Mouse (Mus musculus) liver, embryonic 14.5 days (tissue): ENCODE measurements around the gene Ears2. TPM values are rescaled to one million over a fixed set of nuclear protein-coding genes. Genes with fewer than 3 reads are reported as not detected.
A peak's percentile ranks its signal among the peaks of the same experiment; 100 is the strongest.

Experiments
- ATAC-seq: fragments of 200-750 bp; cut with Nextera tagmentation; 2 replicates; pipeline ENCODE4 v1.8.0; 2017; ENCODE audit warnings: moderate number of reproducible peaks, mild to moderate bottlenecking, moderate library complexity; ENCODE audit not compliant: insufficient read depth
- DNase-seq, 3 experiments: peaks; one replicate each; pipeline ENCODE4 v3.0.0-alpha.2; 2012 to 2013; ENCODE audit warnings: low read depth in 3 of 3, low spot score in 3 of 3
- H3K27ac ChIP-seq: fragments of 300-500 bp; sonication (generic); 2 replicates; pipeline ENCODE4 v1.5.1; 2014; ENCODE audit warnings: moderate library complexity, mild to moderate bottlenecking, control low read depth, inconsistent platforms
- H3K27me3 ChIP-seq: fragments of 300-500 bp; sonication (generic); 2 replicates; pipeline ENCODE4 v1.6.1; 2014; ENCODE audit warnings: mild to moderate bottlenecking, low read length, moderate library complexity; ENCODE audit not compliant: control insufficient read depth, insufficient read depth
- H3K36me3 ChIP-seq: fragments of 300-500 bp; sonication (generic); replicated peaks from 2 replicates; pipeline ENCODE4 v1.6.1; 2014; ENCODE audit warnings: low read depth; ENCODE audit not compliant: control insufficient read depth, insufficient read depth
- H3K4me1 ChIP-seq, 2 experiments: fragments of 200-500 bp in 1 of 2; fragments of 300-500 bp in 1 of 2; sonication (generic) in 1 of 2; replicated peaks; 2 replicates each; pipeline ENCODE4 v1.6.1; 2012 to 2014; ENCODE audit warnings: antibody characterized with exemption in 1 of 2, inconsistent platforms in 1 of 2, low read length in 1 of 2; ENCODE audit not compliant: control insufficient read depth in 2 of 2, insufficient read depth in 2 of 2
- H3K4me2 ChIP-seq: fragments of 300-500 bp; sonication (generic); 2 replicates; pipeline ENCODE4 v1.6.1; 2014; ENCODE audit warnings: low read depth, mild to moderate bottlenecking, control low read depth, moderate library complexity
- H3K4me3 ChIP-seq, 2 experiments: fragments of 200-500 bp in 1 of 2; fragments of 300-500 bp in 1 of 2; sonication (generic) in 1 of 2; 2 replicates each; pipeline ENCODE4 v1.5.1; 2012 to 2014; ENCODE audit warnings: low read depth in 2 of 2, low read length in 2 of 2, mild to moderate bottlenecking in 2 of 2, control low read depth in 1 of 2, inconsistent platforms in 1 of 2, moderate library complexity in 1 of 2; ENCODE audit not compliant: insufficient read depth in 1 of 2
- H3K9ac ChIP-seq: fragments of 300-500 bp; sonication (generic); replicated peaks from 2 replicates; pipeline ENCODE4 v1.6.1; 2014; ENCODE audit warnings: mild to moderate bottlenecking, control low read depth, moderate library complexity
- H3K9me3 ChIP-seq: fragments of 300-500 bp; sonication (generic); 2 replicates; pipeline ENCODE4 v1.6.1; 2016; ENCODE audit warnings: low read length, mixed read lengths; ENCODE audit not compliant: control insufficient read depth
- CTCF ChIP-seq: IDR thresholded peaks from 2 replicates; pipeline ENCODE4 v1.5.1; 2016; ENCODE audit warnings: antibody characterized with exemption, low read depth, control low read depth
- EP300 ChIP-seq: IDR thresholded peaks from 2 replicates; pipeline ENCODE4 v1.6.1; 2016; ENCODE audit warnings: antibody characterized with exemption, low read depth
- WGBS: fragments of 180-500 bp; shearing (Covaris S2); extraction: QIAGEN DNeasy Blood & Tissue Kit; methylation state at CpG from one replicate; pipeline ENCODE4 v1.1.7; 2014; ENCODE audit not compliant: insufficient replicate concordance; 5-methylcytosine and 5-hydroxymethylcytosine counted together
- polyA plus RNA-seq, 2 experiments: library from polyadenylated mRNA; depleted of rRNA in 1 of 2; stranded (reverse) in 1 of 2; unstranded in 1 of 2; fragments of >200 nt; fragmentation: Nextera tagmentation in 1 of 2; extraction: Ambion mirVana in 1 of 2; gene quantifications; 2 replicates each; pipeline versions ENCODE4 v1.2.1 to v1.2.3; 2012 to 2014

Ears2 gene
- polyA plus RNA-seq, 2 experiments, result 3.7 to 6.9 TPM

DNA sequence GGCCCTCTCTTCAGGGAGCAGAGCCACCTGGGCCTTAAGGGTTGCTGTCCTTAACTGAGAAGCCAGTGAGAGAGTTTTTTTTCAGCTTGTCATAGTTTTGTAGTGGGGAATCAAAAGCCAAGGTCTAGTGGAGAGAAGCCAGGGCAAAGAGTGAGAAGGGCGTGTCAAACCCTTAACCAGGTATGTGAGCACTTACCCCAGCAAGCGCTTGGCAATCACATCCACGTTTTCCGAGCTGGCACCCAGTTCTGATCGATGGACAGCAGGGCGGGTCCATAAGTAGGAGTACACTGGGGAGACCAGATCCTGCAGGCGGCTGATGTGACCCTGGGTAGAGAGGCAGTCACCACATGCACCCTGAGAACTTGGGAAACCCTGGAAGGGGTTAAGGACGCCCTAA is 23.0 kb downstream of the Ears2 start:
- DNase-seq, result no peak
- Histone ChIP-seq H3K9ac (no peak overlapping the region), H3K4me3 (no peak overlapping the region), H3K4me1 (peaks cover 2 to 21% of the 10 kb centered on the region in 2 experiments; a peak in 3 of 4 replicates), H3K27me3 (no peaks in the 10 kb centered on the region), H3K27ac (no peak overlapping the region), H3K4me2 (no peak overlapping the region), H3K9me3 (no peaks in the 10 kb centered on the region), H3K36me3 (no peaks in the 10 kb centered on the region; the same call in 1 of the 2 replicates)
- ATAC-seq, result no peak
- 70% methylated on average over 8 of the region's 8 CpGs for WGBS
- TF ChIP-seq EP300, result no peak

DNA sequence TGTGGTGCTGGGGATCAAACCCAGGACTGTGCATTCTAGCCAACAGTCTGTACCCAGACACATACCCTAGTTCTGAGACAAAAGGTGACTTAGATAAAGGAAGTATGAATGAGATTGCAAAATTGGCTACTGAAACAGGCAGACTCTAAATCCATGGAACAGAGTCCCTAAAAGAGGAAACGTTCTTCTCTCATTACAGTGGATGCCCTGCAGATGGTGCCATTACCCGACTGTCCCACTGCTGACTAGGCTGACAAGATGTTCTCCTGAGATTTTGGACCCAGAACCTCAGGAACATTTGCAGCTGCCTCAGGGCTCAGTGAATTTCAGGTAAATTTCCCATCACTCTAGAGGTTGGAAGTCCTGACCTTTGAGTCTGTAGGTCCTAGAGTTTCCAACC is 32.7 kb downstream of the Ears2 start:
- Histone ChIP-seq H3K36me3 (no peaks in the 10 kb centered on the region; the same call in 1 of the 2 replicates), H3K4me1 (no peaks in the 10 kb centered on the region), H3K4me3 (no peak overlapping the region), H3K27me3 (no peaks in the 10 kb centered on the region), H3K9me3 (no peaks in the 10 kb centered on the region), H3K4me2 (no peak overlapping the region), H3K9ac (no peak overlapping the region), H3K27ac (no peak overlapping the region)
- DNase-seq (no peak), ATAC-seq (no peak)
- no peak for TF ChIP-seq EP300
- peak; percentile 58 for TF ChIP-seq CTCF
- 17% methylated on average over 2 of the region's 2 CpGs for WGBS

DNA sequence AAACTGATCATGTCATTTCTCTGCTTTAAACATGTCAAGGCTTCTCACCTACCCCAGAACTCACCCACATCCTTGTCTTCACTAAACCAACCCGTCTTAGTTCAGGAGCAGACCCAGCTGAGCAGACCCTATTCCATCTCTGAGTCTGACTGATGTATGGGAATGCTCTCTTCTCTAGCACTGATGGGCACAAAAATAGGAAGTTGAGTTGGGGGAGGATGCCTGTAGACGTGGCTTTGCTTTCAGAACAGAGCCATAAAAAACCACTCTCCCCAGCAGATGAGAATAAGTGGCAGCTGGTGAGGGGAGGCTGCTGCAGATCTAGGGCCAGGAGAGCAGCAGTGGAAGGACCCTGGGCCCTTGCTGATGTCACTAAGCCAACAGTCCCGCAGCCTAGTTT is 33.7 kb downstream of the Ears2 start:
- ATAC-seq (no peak), DNase-seq (no peak)
- TF ChIP-seq CTCF (no peak), EP300 (no peak)
- WGBS, result 29% methylated on average over 3 of the region's 3 CpGs
- Histone ChIP-seq H3K4me1 (no peaks in the 10 kb centered on the region), H3K9me3 (no peaks in the 10 kb centered on the region), H3K36me3 (no peaks in the 10 kb centered on the region), H3K4me2 (no peak overlapping the region), H3K27me3 (no peaks in the 10 kb centered on the region), H3K9ac (no peak overlapping the region), H3K4me3 (no peak overlapping the region), H3K27ac (no peak overlapping the region)

DNA sequence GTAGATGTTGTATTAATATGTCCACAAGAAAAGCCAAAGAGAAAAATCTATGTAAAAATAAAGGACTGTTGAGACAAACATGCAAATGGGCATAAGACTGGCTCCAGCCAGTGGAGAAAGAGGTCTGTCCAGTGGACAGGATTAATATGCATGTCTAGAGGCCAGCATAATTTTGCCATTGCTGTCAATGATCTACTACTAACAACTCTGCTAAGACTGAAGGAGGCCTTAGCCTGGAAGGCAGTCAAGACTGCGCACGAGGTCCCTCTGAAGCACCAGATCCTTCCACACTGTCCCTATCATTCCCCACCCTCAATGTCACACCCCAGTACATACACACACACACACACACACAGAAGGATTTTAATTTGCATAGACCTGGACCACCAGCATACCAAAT is 44.9 kb downstream of the Ears2 start:
- 90% methylated on average over 2 of the region's 2 CpGs for WGBS
- H3K27ac ChIP-seq, result no peak overlapping the region
- ATAC-seq (no peak), DNase-seq (no peak)
- no peak overlapping the region for H3K9ac ChIP-seq
- no peaks in the 10 kb centered on the region for H3K27me3 ChIP-seq
- H3K9me3 ChIP-seq, result no peaks in the 10 kb centered on the region
- no peaks in the 10 kb centered on the region for H3K36me3 ChIP-seq
- TF ChIP-seq EP300, result no peak
- no peak for TF ChIP-seq CTCF
- peaks cover 31 to 39% of the 10 kb centered on the region in 2 experiments for H3K4me1 ChIP-seq
- no peak overlapping the region for H3K4me2 ChIP-seq
- H3K4me3 ChIP-seq, result no peak overlapping the region

DNA sequence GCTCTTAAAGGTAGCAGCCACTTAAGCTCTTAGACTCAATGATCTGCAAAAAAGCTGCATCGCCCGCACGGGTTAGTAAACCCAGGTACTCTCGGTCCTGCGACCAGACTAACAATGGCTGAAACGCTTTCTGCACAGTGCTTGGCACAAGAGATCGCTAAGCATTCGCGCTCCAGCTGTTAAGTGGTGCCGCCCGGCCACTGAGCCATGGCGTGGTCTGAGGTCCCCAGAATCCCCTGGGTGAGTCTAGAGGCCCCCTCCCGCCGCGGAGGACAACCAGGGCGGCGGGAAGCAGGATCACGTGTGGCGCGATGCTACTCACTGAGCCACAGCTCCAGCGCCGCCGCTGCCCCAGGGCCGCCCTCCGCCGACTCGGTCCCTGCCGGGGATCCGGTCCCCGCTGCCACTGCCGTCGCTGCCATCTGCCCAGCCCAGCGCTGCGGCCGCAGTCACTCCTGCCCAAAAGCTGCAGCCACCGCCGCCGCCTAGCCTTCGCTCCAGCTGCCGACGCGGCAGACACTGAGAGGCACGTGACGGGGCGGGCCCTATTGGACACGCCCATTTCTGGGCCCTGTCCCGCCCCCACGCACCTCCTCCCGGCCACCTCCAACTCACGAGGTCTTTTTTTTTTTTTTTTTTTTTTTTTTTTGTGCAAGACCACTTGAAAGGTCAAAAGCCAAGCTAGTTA is 46.3 kb downstream of the Ears2 start, which contains the start of gene Gga2:
Gene Gga2 (minus strand): TSS at position 556 of the 688 bp plus-strand sequence.
- peak; percentile 75 for ATAC-seq
- TF ChIP-seq EP300 (no peak), CTCF (no peak)
- WGBS, result under 1% methylated on average over 49 of the region's 50 CpGs
- H3K27ac ChIP-seq, result peak within 1 kb of the TSS; percentile 49
- peak within 1 kb of the TSS; percentile 83 for H3K4me2 ChIP-seq
- H3K4me1 ChIP-seq, result peaks cover 34 to 48% of the 10 kb centered on the region in 2 experiments
- peak; percentile 77 to 78 (median 77) for DNase-seq
- peak within 1 kb of the TSS; percentile 67 to 71 for H3K4me3 ChIP-seq
- no peaks in the 10 kb centered on the region for H3K27me3 ChIP-seq
- peak within 1 kb of the TSS; percentile 75 for H3K9ac ChIP-seq
- no peaks in the 10 kb centered on the region for H3K9me3 ChIP-seq
- H3K36me3 ChIP-seq, result no peaks in the 10 kb centered on the region
